Mouse (Mus musculus) forebrain, embryonic 12.5 days (tissue): ENCODE data around the gene Cgnl1. TPM values are rescaled to one million over a fixed set of nuclear protein-coding genes. Genes with fewer than 3 reads are reported as not detected.

ENCODE experiments used
- ATAC-seq: fragments of 200-750 bp; cut with Nextera tagmentation; 2 replicates; pipeline ENCODE4 v1.8.0; 2017; ENCODE audit warnings: moderate TSS enrichment; ENCODE audit not compliant: low FRiP score
- H3K27ac ChIP-seq: fragments of 300-500 bp; sonication (generic); 2 replicates; pipeline ENCODE4 v1.5.1; 2016; ENCODE audit warnings: mild to moderate bottlenecking
- H3K27me3 ChIP-seq: fragments of 300-500 bp; sonication (generic); 2 replicates; pipeline ENCODE4 v1.6.1; 2016; ENCODE audit warnings: mild to moderate bottlenecking
- H3K36me3 ChIP-seq: fragments of 300-500 bp; sonication (generic); replicated peaks from 2 replicates; pipeline ENCODE4 v1.6.1; 2016; ENCODE audit warnings: mild to moderate bottlenecking
- H3K4me1 ChIP-seq: fragments of 300-500 bp; sonication (generic); 2 replicates; pipeline ENCODE4 v1.6.1; 2016
- H3K4me2 ChIP-seq: fragments of 300-500 bp; sonication (generic); 2 replicates; pipeline ENCODE4 v1.6.1; 2016; ENCODE audit warnings: mild to moderate bottlenecking, moderate library complexity
- H3K4me3 ChIP-seq: fragments of 300-500 bp; sonication (generic); replicated peaks from 2 replicates; pipeline ENCODE4 v1.5.1; 2016; ENCODE audit warnings: mild to moderate bottlenecking
- H3K9ac ChIP-seq: fragments of 300-500 bp; sonication (generic); 2 replicates; pipeline ENCODE4 v1.6.1; 2016; ENCODE audit warnings: mild to moderate bottlenecking
- H3K9me3 ChIP-seq: fragments of 300-500 bp; sonication (generic); 2 replicates; pipeline ENCODE4 v1.6.1; 2016
- WGBS: fragments of 180-500 bp; shearing (Covaris S2); methylation state at CpG from one replicate; pipeline ENCODE4 v1.1.7; 2016; 5-methylcytosine and 5-hydroxymethylcytosine counted together
- polyA plus RNA-seq: library from polyadenylated mRNA; unstranded; fragments of >200 nt; fragmentation: Nextera tagmentation; extraction: Ambion mirVana; gene quantifications from 2 replicates; pipeline ENCODE4 v1.2.1, GENCODE M21; 2016

Gene Cgnl1
- polyA plus RNA-seq, 1 experiment from 2014 or later: 5.2 TPM

DNA sequence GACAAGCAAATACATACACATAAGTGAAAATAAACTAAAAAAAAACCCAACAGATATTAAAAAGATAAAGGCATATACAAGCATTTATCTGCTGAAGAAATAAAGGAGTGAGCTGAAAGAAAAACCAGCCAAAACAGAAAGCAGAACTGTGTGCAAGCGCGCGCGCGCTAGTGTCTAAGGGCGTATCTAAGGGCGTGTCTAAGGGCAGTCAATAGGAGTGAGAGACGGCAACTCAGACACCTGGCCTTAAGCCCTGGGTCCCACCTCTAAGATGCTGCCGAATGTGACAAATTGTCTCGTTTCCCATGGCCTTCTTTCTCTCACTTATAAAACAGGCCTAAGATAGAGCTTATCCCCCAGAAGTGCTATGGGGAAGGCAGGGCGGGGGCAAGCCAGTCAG, 6.9 kb downstream of the Cgnl1 start:
- Histone ChIP-seq H3K36me3 (no peaks in the 10 kb centered on the region), H3K9ac (no peak overlapping the region), H3K4me2 (no peak overlapping the region), H3K4me1 (peaks cover 25% of the 10 kb centered on the region), H3K4me3 (no peak overlapping the region), H3K27ac (no peak overlapping the region), H3K9me3 (0 out of 2 replicates have a peak, but pooled peaks cover 4% of the 10 kb centered on the region), H3K27me3 (peaks cover 79% of the 10 kb centered on the region)
- ATAC-seq: no peak
- 42% methylated on average over 11 of the region's 11 CpGs for WGBS

GRCm38 (mm10) chr9:71763273-71763672, 8.1 kb downstream of the Cgnl1 start:
- WGBS: 3% methylated on average over 1 of the region's 1 CpGs
- Histone ChIP-seq H3K27me3 (peaks cover 79% of the 10 kb centered on the region), H3K4me1 (peaks cover 36% of the 10 kb centered on the region), H3K4me3 (no peak overlapping the region), H3K4me2 (no peak overlapping the region), H3K9ac (no peak overlapping the region), H3K27ac (no peak overlapping the region), H3K9me3 (0 out of 2 replicates have a peak, but pooled peaks cover 4% of the 10 kb centered on the region), H3K36me3 (no peaks in the 10 kb centered on the region)
- no peak for ATAC-seq

GRCm38 (mm10) chr9:71761663-71762062, 9.7 kb downstream of the Cgnl1 start:
- WGBS: 93% methylated on average over 4 of the region's 4 CpGs
- no peak overlapping the region for H3K4me2 ChIP-seq
- 0 out of 2 replicates have a peak, but pooled peaks cover 4% of the 10 kb centered on the region for H3K9me3 ChIP-seq
- no peaks in the 10 kb centered on the region for H3K36me3 ChIP-seq
- H3K27me3 ChIP-seq: peaks cover 69% of the 10 kb centered on the region
- no peak overlapping the region for H3K9ac ChIP-seq
- ATAC-seq: no peak
- no peak overlapping the region for H3K4me3 ChIP-seq
- H3K27ac ChIP-seq: no peak overlapping the region
- H3K4me1 ChIP-seq: peaks cover 36% of the 10 kb centered on the region

- Histone ChIP-seq H3K27me3 (peaks cover 65% of the 10 kb centered on the region), H3K4me3 (no peak overlapping the region)
- no peak; the same call in 1 of the 2 replicates for ATAC-seq
These were observed 10.8 kb downstream of the Cgnl1 start for GRCm38 (mm10) chr9:71760518-71761141.

GRCm38 (mm10) chr9:71759893-71760292, 11.5 kb downstream of the Cgnl1 start:
- Histone ChIP-seq H3K27me3 (peaks cover 57% of the 10 kb centered on the region), H3K27ac (peak overlapping the region; percentile 42)

More at GRCm38 (mm10) chr9:71760518-71761141, 10.8 kb downstream of the Cgnl1 start:
- Histone ChIP-seq H3K36me3 (no peaks in the 10 kb centered on the region), H3K4me2 (peak overlapping the region; percentile 34), H3K9me3 (0 out of 2 replicates have a peak, but pooled peaks cover 4% of the 10 kb centered on the region), H3K9ac (peak overlapping the region; percentile 29; the same call in 1 of the 2 replicates), H3K27ac (peak overlapping the region; percentile 42; the same call in 1 of the 2 replicates), H3K4me1 (peaks cover 36% of the 10 kb centered on the region)
- 5% methylated on average over 14 of the region's 14 CpGs for WGBS

GRCm38 (mm10) chr9:71757386-71757785, 14.0 kb downstream of the Cgnl1 start:
- Histone ChIP-seq H3K4me2 (no peak overlapping the region), H3K4me3 (no peak overlapping the region), H3K9me3 (0 out of 2 replicates have a peak, but pooled peaks cover 4% of the 10 kb centered on the region), H3K27ac (no peak overlapping the region), H3K36me3 (no peaks in the 10 kb centered on the region), H3K4me1 (peaks cover 29% of the 10 kb centered on the region), H3K9ac (no peak overlapping the region), H3K27me3 (peaks cover 45% of the 10 kb centered on the region)
- ATAC-seq: no peak
- 81% methylated on average over 8 of the region's 8 CpGs for WGBS

More at GRCm38 (mm10) chr9:71759893-71760292, 11.5 kb downstream of the Cgnl1 start:
- Histone ChIP-seq H3K4me1 (peaks cover 36% of the 10 kb centered on the region), H3K4me2 (peak overlapping the region; percentile 34; the same call in 1 of the 2 replicates), H3K9me3 (0 out of 2 replicates have a peak, but pooled peaks cover 4% of the 10 kb centered on the region), H3K4me3 (no peak overlapping the region), H3K36me3 (no peaks in the 10 kb centered on the region), H3K9ac (no peak overlapping the region)
- no peak for ATAC-seq
- WGBS: 6% methylated on average over 5 of the region's 5 CpGs

- Histone ChIP-seq H3K36me3 (no peaks in the 10 kb centered on the region), H3K4me3 (no peak overlapping the region), H3K4me2 (no peak overlapping the region), H3K4me1 (peaks cover 29% of the 10 kb centered on the region), H3K9me3 (0 out of 2 replicates have a peak, but pooled peaks cover 3% of the 10 kb centered on the region), H3K9ac (no peak overlapping the region), H3K27ac (no peak overlapping the region), H3K27me3 (peaks cover 41% of the 10 kb centered on the region)
- WGBS: 42% methylated on average over 4 of the region's 4 CpGs
- no peak for ATAC-seq
These were observed 14.5 kb downstream of the Cgnl1 start for GRCm38 (mm10) chr9:71756916-71757315.

GRCm38 (mm10) chr9:71753981-71754380, 17.4 kb downstream of the Cgnl1 start:
- Histone ChIP-seq H3K4me3 (no peak overlapping the region), H3K4me2 (no peak overlapping the region), H3K36me3 (no peaks in the 10 kb centered on the region), H3K27ac (no peak overlapping the region), H3K9me3 (no peaks in the 10 kb centered on the region), H3K4me1 (peaks cover 18% of the 10 kb centered on the region), H3K27me3 (peaks cover 26% of the 10 kb centered on the region), H3K9ac (no peak overlapping the region)
- no peak for ATAC-seq
- WGBS: 63% methylated on average over 4 of the region's 4 CpGs

DNA sequence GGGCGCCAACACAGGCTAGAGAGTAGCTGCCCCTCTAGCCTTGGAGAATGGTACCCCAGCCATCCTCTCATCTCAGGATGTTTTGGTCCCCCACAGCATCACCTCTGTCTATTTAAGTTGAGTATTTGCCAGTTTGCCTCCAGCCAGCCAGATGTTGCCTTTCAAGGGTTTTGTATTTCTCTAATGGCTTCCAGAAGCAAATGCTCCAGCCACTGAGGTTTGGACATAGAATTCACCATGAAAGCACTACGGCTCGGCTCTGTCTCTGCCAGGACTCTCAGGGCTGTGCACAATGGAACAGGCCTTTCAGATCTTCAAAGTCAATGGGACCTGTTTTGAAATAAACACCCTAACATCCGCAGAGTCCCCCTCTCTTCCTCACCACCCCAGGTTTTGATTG, 17.9 kb downstream of the Cgnl1 start:
- Histone ChIP-seq H3K27ac (no peak overlapping the region), H3K4me3 (no peak overlapping the region), H3K9ac (no peak overlapping the region), H3K4me1 (peaks cover 14% of the 10 kb centered on the region), H3K9me3 (no peaks in the 10 kb centered on the region), H3K36me3 (no peaks in the 10 kb centered on the region), H3K4me2 (no peak overlapping the region), H3K27me3 (peaks cover 21% of the 10 kb centered on the region)
- ATAC-seq: no peak
- 54% methylated on average over 4 of the region's 4 CpGs for WGBS

- H3K4me2 ChIP-seq: no peak overlapping the region
- peaks cover 17% of the 10 kb centered on the region for H3K27me3 ChIP-seq
- no peaks in the 10 kb centered on the region for H3K9me3 ChIP-seq
- WGBS: 66% methylated on average over 2 of the region's 2 CpGs
- no peak overlapping the region for H3K4me3 ChIP-seq
- peaks cover 12% of the 10 kb centered on the region for H3K4me1 ChIP-seq
- no peak overlapping the region for H3K9ac ChIP-seq
- no peak for ATAC-seq
- H3K36me3 ChIP-seq: no peaks in the 10 kb centered on the region
- H3K27ac ChIP-seq: no peak overlapping the region
These were observed 18.3 kb downstream of the Cgnl1 start for GRCm38 (mm10) chr9:71753117-71753516.

- Histone ChIP-seq H3K4me2 (no peak overlapping the region; the same call in 1 of the 2 replicates), H3K27ac (peak overlapping the region; percentile 61; the same call in 1 of the 2 replicates), H3K9me3 (0 out of 2 replicates have a peak, but pooled peaks cover 3% of the 10 kb centered on the region), H3K27me3 (peaks cover 11% of the 10 kb centered on the region), H3K4me3 (no peak overlapping the region), H3K9ac (no peak overlapping the region), H3K4me1 (peaks cover 15% of the 10 kb centered on the region), H3K36me3 (no peaks in the 10 kb centered on the region)
- ATAC-seq: peak; percentile 67
- 5% methylated on average over 4 of the region's 4 CpGs for WGBS
These were observed 21.3 kb downstream of the Cgnl1 start for GRCm38 (mm10) chr9:71750015-71750672.

- Histone ChIP-seq H3K4me2 (no peak overlapping the region), H3K27ac (no peak overlapping the region), H3K9ac (no peak overlapping the region), H3K27me3 (no peaks in the 10 kb centered on the region), H3K4me3 (no peak overlapping the region), H3K9me3 (0 out of 2 replicates have a peak, but pooled peaks cover 3% of the 10 kb centered on the region), H3K4me1 (peaks cover 15% of the 10 kb centered on the region), H3K36me3 (no peaks in the 10 kb centered on the region)
- no peak for ATAC-seq
- WGBS: 48% methylated on average over 4 of the region's 4 CpGs
These were observed 25.0 kb downstream of the Cgnl1 start for GRCm38 (mm10) chr9:71746405-71746804.
